Mouse (Mus musculus) spleen, adult 2 months (tissue): ENCODE measurements at regions not wholly inside any gene's neighbourhood (a gene's known extent, or its start where the extent isn't known, plus 50 kb on each side); places are given as distances from the start of the nearest gene placed in this dataset.

ENCODE experiments used
- DNase-seq, 2 experiments: peaks; one replicate each; pipeline versions ENCODE4 v3.0.0 to v3.0.0-alpha.2; 2012 to 2021; ENCODE audit warnings: low spot score in 2 of 2, low read depth in 1 of 2
- H3K27ac ChIP-seq: fragments of 200-500 bp; 2 replicates; pipeline ENCODE4 v1.5.1; 2012; ENCODE audit warnings: low read length, inconsistent platforms; ENCODE audit not compliant: insufficient read depth
- H3K27me3 ChIP-seq: fragments of 200-500 bp; 2 replicates; pipeline ENCODE4 v1.6.1; 2012; ENCODE audit warnings: mild to moderate bottlenecking, moderate library complexity, low read length, inconsistent platforms; ENCODE audit not compliant: control insufficient read depth, insufficient read depth
- H3K36me3 ChIP-seq: fragments of 200-500 bp; 2 replicates; pipeline ENCODE4 v1.6.1; 2012; ENCODE audit warnings: mild to moderate bottlenecking, low read length, inconsistent platforms; ENCODE audit not compliant: control insufficient read depth, insufficient read depth
- H3K4me1 ChIP-seq: fragments of 200-500 bp; 2 replicates; pipeline ENCODE4 v1.6.1; 2011; ENCODE audit warnings: inconsistent platforms; ENCODE audit not compliant: control insufficient read depth, insufficient read depth, insufficient read length
- H3K4me3 ChIP-seq: fragments of 200-500 bp; 2 replicates; pipeline ENCODE4 v1.5.1; 2011; ENCODE audit warnings: mild to moderate bottlenecking, inconsistent platforms; ENCODE audit not compliant: insufficient read depth, insufficient read length; ENCODE audit errors: extremely low read depth
- CTCF ChIP-seq: fragments of 200-500 bp; IDR thresholded peaks from 2 replicates; pipeline ENCODE4 v1.5.1; 2011; ENCODE audit warnings: mild to moderate bottlenecking, inconsistent platforms; ENCODE audit not compliant: insufficient read depth, insufficient read length, insufficient replicate concordance; ENCODE audit errors: extremely low read depth
- POLR2A ChIP-seq: fragments of 200-500 bp; IDR thresholded peaks from 2 replicates; pipeline ENCODE4 v1.6.1; 2011; ENCODE audit warnings: low read depth, low read length, inconsistent platforms
- WGBS: fragments of 180-500 bp; shearing (Covaris S2); methylation state at CpG from one replicate; pipeline ENCODE4 v1.1.7; 2018; 5-methylcytosine and 5-hydroxymethylcytosine counted together

DNA sequence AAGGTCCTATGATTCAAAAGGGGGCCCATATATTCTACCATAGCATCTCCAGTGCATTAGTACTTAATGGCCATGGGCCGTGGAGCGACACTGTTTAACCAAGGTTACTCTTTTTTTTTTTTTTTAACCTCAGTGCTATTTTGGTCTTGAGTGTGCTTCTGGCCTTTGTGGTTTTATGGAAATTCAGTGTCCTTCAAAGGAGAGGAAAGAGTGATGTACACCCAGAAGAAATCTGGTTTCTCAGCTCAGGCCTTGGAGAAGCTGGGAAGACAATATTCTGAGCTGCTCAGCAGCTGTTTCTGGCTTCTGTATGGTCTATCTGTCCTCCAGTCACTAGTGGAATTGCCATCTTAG is 91.2 kb upstream of the Pabpc6 start:
- WGBS: 54% methylated on average over 2 of the region's 2 CpGs
- H3K27me3 ChIP-seq: no peaks in the 10 kb centered on the region
- no peak overlapping the region for H3K27ac ChIP-seq
- H3K4me3 ChIP-seq: no peak overlapping the region
- DNase-seq: no peak
- TF ChIP-seq POLR2A (no peak), CTCF (no peak)
- H3K36me3 ChIP-seq: no peaks in the 10 kb centered on the region
- H3K4me1 ChIP-seq: peaks cover 2% of the 10 kb centered on the region; the same call in 1 of the 2 replicates

DNA sequence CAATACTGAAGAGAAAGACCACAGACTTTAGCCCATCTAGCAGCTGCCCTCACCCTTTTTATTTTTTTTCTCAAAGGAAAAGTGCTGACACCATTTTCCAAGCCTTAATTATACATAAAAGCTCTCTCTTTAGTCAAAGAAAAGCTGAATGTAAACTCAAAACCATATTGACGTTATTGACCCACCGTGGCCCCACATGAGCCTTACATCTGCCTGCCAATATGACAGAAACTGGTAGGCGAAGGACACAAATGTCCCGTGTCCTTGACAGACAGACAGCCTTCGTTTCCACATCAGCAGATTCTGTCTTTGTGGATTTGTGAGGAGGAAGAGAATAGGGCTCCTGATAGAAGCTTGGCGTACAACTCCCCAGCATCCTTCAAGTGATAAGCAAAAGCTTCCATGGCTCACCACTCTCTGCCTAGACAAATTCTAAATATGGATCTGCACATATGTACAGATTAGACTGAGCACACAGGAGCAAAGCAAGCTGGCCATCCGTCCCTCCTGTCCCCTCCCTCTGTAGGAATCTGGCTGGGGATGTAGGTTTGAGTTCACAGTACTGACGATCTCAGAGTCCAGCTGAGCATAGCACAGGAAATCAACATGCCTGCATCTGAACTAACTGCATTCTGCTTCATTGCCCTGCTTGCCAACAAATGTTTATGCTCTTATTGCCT is 90.6 kb upstream of the Pabpc6 start:
- peaks cover 2% of the 10 kb centered on the region; the same call in 1 of the 2 replicates for H3K4me1 ChIP-seq
- 76% methylated on average over 8 of the region's 8 CpGs for WGBS
- no peak overlapping the region for H3K4me3 ChIP-seq
- TF ChIP-seq CTCF (no peak), POLR2A (no peak)
- H3K27me3 ChIP-seq: no peaks in the 10 kb centered on the region
- H3K36me3 ChIP-seq: no peaks in the 10 kb centered on the region
- DNase-seq: no peak
- no peak overlapping the region for H3K27ac ChIP-seq

GRCm38 (mm10) chr17:9759421-9759852 is 89.9 kb upstream of the Pabpc6 start:
- no peaks in the 10 kb centered on the region for H3K27me3 ChIP-seq
- no peaks in the 10 kb centered on the region for H3K36me3 ChIP-seq
- no peak overlapping the region for H3K27ac ChIP-seq
- H3K4me3 ChIP-seq: no peak overlapping the region
- TF ChIP-seq POLR2A: no peak
- no peak for DNase-seq
- 62% methylated on average over 7 of the region's 7 CpGs for WGBS
- peaks cover under 1% of the 10 kb centered on the region; the same call in 1 of the 2 replicates for H3K4me1 ChIP-seq

GRCm38 (mm10) chr17:9757725-9758251 is 88.3 kb upstream of the Pabpc6 start:
- H3K4me1 ChIP-seq: no peaks in the 10 kb centered on the region
- TF ChIP-seq POLR2A: no peak
- TF ChIP-seq CTCF: no peak
- no peak overlapping the region for H3K4me3 ChIP-seq
- H3K36me3 ChIP-seq: no peaks in the 10 kb centered on the region
- no peak for DNase-seq
- H3K27ac ChIP-seq: no peak overlapping the region
- H3K27me3 ChIP-seq: no peaks in the 10 kb centered on the region
- 84% methylated on average over 4 of the region's 4 CpGs for WGBS

- Histone ChIP-seq H3K4me3 (no peak overlapping the region), H3K27ac (no peak overlapping the region), H3K4me1 (no peaks in the 10 kb centered on the region), H3K36me3 (no peaks in the 10 kb centered on the region), H3K27me3 (no peaks in the 10 kb centered on the region)
- no peak for TF ChIP-seq POLR2A
- no peak for TF ChIP-seq CTCF
- DNase-seq: no peak
- 61% methylated on average over 12 of the region's 12 CpGs for WGBS
These were observed 87.2 kb upstream of the Pabpc6 start for GRCm38 (mm10) chr17:9756675-9757074.

DNA sequence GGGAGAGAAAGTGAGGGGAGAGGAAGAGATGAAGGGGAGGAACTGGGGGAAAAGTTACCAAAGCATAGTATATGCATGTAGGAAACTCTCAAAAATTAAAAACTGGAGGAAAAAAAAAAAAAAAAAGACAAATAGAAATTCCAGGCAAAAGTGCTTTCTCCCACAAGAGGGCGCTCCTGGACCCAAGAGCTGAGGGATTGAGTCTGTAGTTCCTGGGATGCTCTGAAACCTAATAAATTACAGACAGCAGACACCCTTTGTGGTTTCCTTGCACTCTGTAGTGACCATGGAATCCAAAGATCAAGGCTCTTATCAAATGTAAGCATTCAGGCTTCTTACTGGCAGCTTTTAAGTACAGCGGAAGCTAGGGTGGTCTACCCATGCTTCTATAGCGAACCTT is 86.7 kb upstream of the Pabpc6 start:
- no peaks in the 10 kb centered on the region for H3K36me3 ChIP-seq
- WGBS: 54% methylated on average over 3 of the region's 3 CpGs
- H3K4me3 ChIP-seq: no peak overlapping the region
- TF ChIP-seq CTCF (no peak), POLR2A (no peak)
- no peaks in the 10 kb centered on the region for H3K27me3 ChIP-seq
- no peaks in the 10 kb centered on the region for H3K4me1 ChIP-seq
- no peak for DNase-seq
- H3K27ac ChIP-seq: no peak overlapping the region

DNA sequence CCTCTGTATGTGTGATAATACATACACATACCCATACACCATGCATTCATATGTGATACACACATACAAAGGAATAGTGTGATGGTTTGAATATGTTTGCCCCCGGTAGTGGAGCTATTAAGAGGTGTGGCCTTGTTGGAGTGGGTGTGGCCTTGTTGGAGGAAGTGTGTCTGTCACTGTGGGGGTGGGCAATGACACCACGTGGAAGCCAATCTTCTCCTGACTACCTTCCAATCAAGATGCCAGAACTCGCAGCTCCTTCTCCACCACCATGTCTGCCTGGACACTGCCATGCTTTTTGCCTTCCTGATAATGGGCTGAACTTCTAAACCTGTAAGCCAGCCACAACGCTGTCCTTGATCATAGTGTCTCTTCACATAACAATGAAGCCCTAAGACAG is 86.1 kb upstream of the Pabpc6 start:
- Histone ChIP-seq H3K27me3 (no peaks in the 10 kb centered on the region), H3K4me3 (no peak overlapping the region), H3K27ac (no peak overlapping the region), H3K36me3 (no peaks in the 10 kb centered on the region), H3K4me1 (no peaks in the 10 kb centered on the region)
- 66% methylated on average over 4 of the region's 4 CpGs for WGBS
- DNase-seq: no peak
- TF ChIP-seq CTCF (no peak), POLR2A (no peak)
